Mouse (Mus musculus): ENCODE measurements around the gene Gm10639.

DNA sequence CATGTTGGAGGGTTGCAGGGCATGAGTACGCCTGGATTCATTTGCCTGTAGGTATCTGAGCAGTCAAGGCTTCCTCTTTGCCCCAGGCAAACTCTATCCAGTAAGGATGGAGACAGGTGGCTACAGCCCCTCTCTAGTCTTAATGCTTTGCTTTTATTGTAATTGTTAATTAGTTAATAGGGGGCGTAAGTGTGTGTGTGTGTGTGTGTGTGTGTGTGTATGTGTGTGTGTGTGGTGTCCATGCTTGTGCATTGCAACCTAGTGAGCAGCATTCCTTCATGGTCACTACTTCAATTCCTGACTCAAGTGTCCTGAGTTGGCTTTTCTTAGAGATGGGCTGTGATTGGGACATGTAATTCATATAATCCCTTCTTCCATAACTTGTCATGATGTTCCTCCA is 25.0 kb downstream of the Gm10639 start, which contains the start of gene Omt2a:
- no peak for TF ChIP-seq POLR2A (IDR thresholded peaks at IDR 0.05; ENCODE audit: low read depth, low read length)
- no peak for TF ChIP-seq CTCF (IDR thresholded peaks at IDR 0.05; ENCODE audit: extremely low read depth, insufficient read length, insufficient replicate concordance, low read depth, low read length)
